Mouse (Mus musculus) cerebellum, postnatal 36 days (tissue): ENCODE results near the gene Slc15a3.

Experiments used
- DNase-seq, 2 experiments: peaks; one replicate each; pipeline ENCODE4 v3.0.0; 2021 to 2022; ENCODE audit warnings: mixed read lengths in 2 of 2

Gene Slc15a3

GRCm38 (mm10) chr19:10839010-10839892 is at the start of gene Slc15a3:
Gene Slc15a3, plus strand, starts transcription at chr19:10839727.
- no peak for DNase-seq

- DNase-seq, result no peak
Observed at GRCm38 (mm10) chr19:10790323-10790722, 49.2 kb upstream of the Slc15a3 start.

GRCm38 (mm10) chr19:10793044-10793443 is 46.5 kb upstream of the Slc15a3 start:
- DNase-seq, result no peak

- peak in 1 of 2 experiments; percentile 38 for DNase-seq
Observed at GRCm38 (mm10) chr19:10794916-10795315, 44.6 kb upstream of the Slc15a3 start.

GRCm38 (mm10) chr19:10798576-10798975 is 41.0 kb upstream of the Slc15a3 start:
- no peak for DNase-seq

GRCm38 (mm10) chr19:10799155-10799554 is 40.4 kb upstream of the Slc15a3 start:
- no peak for DNase-seq

- DNase-seq, result peak in 1 of 2 experiments; percentile 17
Observed at GRCm38 (mm10) chr19:10801070-10801469, 38.5 kb upstream of the Slc15a3 start.

GRCm38 (mm10) chr19:10801906-10802305 is 37.6 kb upstream of the Slc15a3 start:
- peak; percentile 41 to 43 for DNase-seq

- DNase-seq, result no peak
Observed at GRCm38 (mm10) chr19:10803751-10804150, 35.8 kb upstream of the Slc15a3 start.

GRCm38 (mm10) chr19:10804850-10805660 is 34.5 kb upstream of the Slc15a3 start:
- DNase-seq, result no peak

- peak; percentile 69 to 80 for DNase-seq
Observed at GRCm38 (mm10) chr19:10805661-10806285, 33.8 kb upstream of the Slc15a3 start.

- peak; percentile 44 to 53 for DNase-seq
Observed at GRCm38 (mm10) chr19:10808524-10809233, 30.8 kb upstream of the Slc15a3 start.

- no peak for DNase-seq
Observed at GRCm38 (mm10) chr19:10809428-10810175, 29.9 kb upstream of the Slc15a3 start.

- DNase-seq, result no peak
Observed at GRCm38 (mm10) chr19:10810176-10810492, 29.4 kb upstream of the Slc15a3 start.

- DNase-seq, result no peak
Observed at GRCm38 (mm10) chr19:10811471-10811870, 28.1 kb upstream of the Slc15a3 start.

GRCm38 (mm10) chr19:10813039-10813438 is 26.5 kb upstream of the Slc15a3 start:
- DNase-seq, result no peak

GRCm38 (mm10) chr19:10813905-10814304 is 25.6 kb upstream of the Slc15a3 start:
- no peak for DNase-seq

GRCm38 (mm10) chr19:10815871-10816270 is 23.7 kb upstream of the Slc15a3 start:
- DNase-seq, result no peak

GRCm38 (mm10) chr19:10816462-10816861 is 23.1 kb upstream of the Slc15a3 start:
- DNase-seq, result no peak

GRCm38 (mm10) chr19:10818217-10818946 is 21.1 kb upstream of the Slc15a3 start:
- no peak for DNase-seq

GRCm38 (mm10) chr19:10821319-10821718 is 18.2 kb upstream of the Slc15a3 start:
- DNase-seq, result no peak
